Mouse (Mus musculus): ENCODE data around the gene Mrpl34. TPM values are rescaled to one million over a fixed set of nuclear protein-coding genes. Genes with fewer than 3 reads are reported as not detected.

The Mrpl34 gene
- polyA plus RNA-seq, 1 experiment from 2014 or later = 214 TPM

- 72% methylated on average over 15 of the region's 15 CpGs for WGBS
- Histone ChIP-seq H3K36me3 (ENCODE audit: control insufficient read depth, insufficient read depth, low read length) (no peaks in the 10 kb centered on the region), H3K4me2 (ENCODE audit: low read length) (no peak overlapping the region), H3K4me3 (ENCODE audit: low read depth, low read length) (no peak overlapping the region), H3K4me1 (ENCODE audit: control insufficient read depth, insufficient read depth, low read length) (no peaks in the 10 kb centered on the region), H3K27me3 (replicated peaks; ENCODE audit: control insufficient read depth, insufficient read depth, low read length) (peaks cover 10% of the 10 kb centered on the region), H3K9me3 (replicated peaks; ENCODE audit: control insufficient read depth, low read length) (no peaks in the 10 kb centered on the region), H3K27ac (ENCODE audit: low read depth, low read length) (no peak overlapping the region), H3K9ac (ENCODE audit: low read length) (no peak overlapping the region)
- DNase-seq (ENCODE audit: low spot score) = no peak
- ATAC-seq = no peak
Observed at GRCm38 (mm10) chr8:71513018-71513754, 48.4 kb downstream of the Mrpl34 start.

- Histone ChIP-seq H3K4me3 (ENCODE audit: low read depth, low read length) (no peak overlapping the region), H3K4me2 (ENCODE audit: low read length) (no peak overlapping the region), H3K36me3 (ENCODE audit: control insufficient read depth, insufficient read depth, low read length) (no peaks in the 10 kb centered on the region), H3K27me3 (replicated peaks; ENCODE audit: control insufficient read depth, insufficient read depth, low read length) (no peaks in the 10 kb centered on the region; the same call in 1 of the 2 replicates), H3K27ac (ENCODE audit: low read depth, low read length) (no peak overlapping the region), H3K4me1 (ENCODE audit: control insufficient read depth, insufficient read depth, low read length) (no peaks in the 10 kb centered on the region), H3K9ac (ENCODE audit: low read length) (no peak overlapping the region), H3K9me3 (replicated peaks; ENCODE audit: control insufficient read depth, low read length) (no peaks in the 10 kb centered on the region)
- 68% methylated on average over 5 of the region's 5 CpGs for WGBS
- DNase-seq (ENCODE audit: low spot score) (no peak), ATAC-seq (no peak)
Observed at GRCm38 (mm10) chr8:71515043-71515442, 50.3 kb downstream of the Mrpl34 start.

Other genes starting within 250 kb of the Mrpl34 start
- 11.8 and 13.0 TPM in 2 replicates for gene Myo9b, start 192.2 kb upstream of the Mrpl34 start, polyA plus RNA-seq (2014; fragmentation: Nextera tagmentation; extraction: Ambion mirVana)
- gene Haus8, start 192.0 kb upstream of the Mrpl34 start, polyA plus RNA-seq (2014; fragmentation: Nextera tagmentation; extraction: Ambion mirVana) = 51.5 and 64.2 TPM in 2 replicates
- gene Use1, start 98.1 kb upstream of the Mrpl34 start, polyA plus RNA-seq (2014; fragmentation: Nextera tagmentation; extraction: Ambion mirVana) = 116 and 121 TPM in 2 replicates
- 3.0 and 3.8 TPM in 2 replicates for gene Ocel1, start 93.7 kb upstream of the Mrpl34 start, polyA plus RNA-seq (2014; fragmentation: Nextera tagmentation; extraction: Ambion mirVana)
- gene Nr2f6, start 83.0 kb upstream of the Mrpl34 start, polyA plus RNA-seq (2014; fragmentation: Nextera tagmentation; extraction: Ambion mirVana) = 16.6 and 17.3 TPM in 2 replicates
- 2.8 and 4.4 TPM in 2 replicates for gene Ushbp1, start 69.2 kb upstream of the Mrpl34 start, polyA plus RNA-seq (2014; fragmentation: Nextera tagmentation; extraction: Ambion mirVana)
- gene Babam1, start 68.1 kb upstream of the Mrpl34 start, polyA plus RNA-seq (2014; fragmentation: Nextera tagmentation; extraction: Ambion mirVana) = 91.7 and 97.0 TPM in 2 replicates
- 4.3 and 7.2 TPM in 2 replicates for gene Ankle1, start 58.9 kb upstream of the Mrpl34 start, polyA plus RNA-seq (2014; fragmentation: Nextera tagmentation; extraction: Ambion mirVana)
- gene Abhd8, start 1.3 kb upstream of the Mrpl34 start, polyA plus RNA-seq (2014; fragmentation: Nextera tagmentation; extraction: Ambion mirVana) = 75.7 and 93.7 TPM in 2 replicates
- 207 and 225 TPM in 2 replicates for gene Dda1, start 4.2 kb downstream of the Mrpl34 start, polyA plus RNA-seq (2014; fragmentation: Nextera tagmentation; extraction: Ambion mirVana)
- 5.4 and 6.3 TPM in 2 replicates for gene Ano8, start 21.0 kb downstream of the Mrpl34 start, polyA plus RNA-seq (2014; fragmentation: Nextera tagmentation; extraction: Ambion mirVana)
- gene Gtpbp3, start 23.1 kb downstream of the Mrpl34 start, polyA plus RNA-seq (2014; fragmentation: Nextera tagmentation; extraction: Ambion mirVana) = 2.2 and 3.8 TPM in 2 replicates
- 5.8 and 6.8 TPM in 2 replicates for gene Plvap, start 46.8 kb downstream of the Mrpl34 start, polyA plus RNA-seq (2014; fragmentation: Nextera tagmentation; extraction: Ambion mirVana)
- 0.11 and 0.13 TPM in 2 replicates for gene Ccdc194, start 60.8 kb downstream of the Mrpl34 start, polyA plus RNA-seq (2014; fragmentation: Nextera tagmentation; extraction: Ambion mirVana)
- 2.2 and 2.8 TPM in 2 replicates for gene Bst2, start 72.5 kb downstream of the Mrpl34 start, polyA plus RNA-seq (2014; fragmentation: Nextera tagmentation; extraction: Ambion mirVana)
- gene Mvb12a, start 78.0 kb downstream of the Mrpl34 start, polyA plus RNA-seq (2014; fragmentation: Nextera tagmentation; extraction: Ambion mirVana) = 65.7 and 71.6 TPM in 2 replicates
- not detected in 2 replicates for gene Tmem221, start 93.9 kb downstream of the Mrpl34 start, polyA plus RNA-seq (2014; fragmentation: Nextera tagmentation; extraction: Ambion mirVana)
- not detected in 2 replicates for gene Nxnl1, start 101.6 kb downstream of the Mrpl34 start, polyA plus RNA-seq (2014; fragmentation: Nextera tagmentation; extraction: Ambion mirVana)
- gene Slc27a1, start 103.9 kb downstream of the Mrpl34 start, polyA plus RNA-seq (2014; fragmentation: Nextera tagmentation; extraction: Ambion mirVana) = 25.8 and 31.5 TPM in 2 replicates
- 233 and 279 TPM in 2 replicates for gene Pgls, start 127.2 kb downstream of the Mrpl34 start, polyA plus RNA-seq (2014; fragmentation: Nextera tagmentation; extraction: Ambion mirVana)
- gene Fam129c, start 132.7 kb downstream of the Mrpl34 start, polyA plus RNA-seq (2014; fragmentation: Nextera tagmentation; extraction: Ambion mirVana) = 4.1 and 4.5 TPM in 2 replicates
- 45.3 and 47.2 TPM in 2 replicates for gene Colgalt1, start 146.0 kb downstream of the Mrpl34 start, polyA plus RNA-seq (2014; fragmentation: Nextera tagmentation; extraction: Ambion mirVana)
- gene Unc13a, start 206.8 kb downstream of the Mrpl34 start, polyA plus RNA-seq (2014; fragmentation: Nextera tagmentation; extraction: Ambion mirVana) = 13.9 and 16.7 TPM in 2 replicates
- gene Jak3, start 211.3 kb downstream of the Mrpl34 start, polyA plus RNA-seq (2014; fragmentation: Nextera tagmentation; extraction: Ambion mirVana) = 1.4 and 2.1 TPM in 2 replicates
- 0.63 TPM in 1 of 2 replicates, not detected in the other for gene Insl3, start 224.3 kb downstream of the Mrpl34 start, polyA plus RNA-seq (2014; fragmentation: Nextera tagmentation; extraction: Ambion mirVana)
- gene B3gnt3, start 236.8 kb downstream of the Mrpl34 start, polyA plus RNA-seq (2014; fragmentation: Nextera tagmentation; extraction: Ambion mirVana) = 0.10 and 0.22 TPM in 2 replicates

All from forebrain, embryonic 14.5 days (tissue).